Mouse (Mus musculus): ENCODE measurements around the gene Tlr5. TPM values are rescaled to one million over a fixed set of nuclear protein-coding genes. Genes with fewer than 3 reads are reported as not detected.

Gene Tlr5
- polyA plus RNA-seq, 1 experiment from 2014 or later, result 0.37 TPM

- Histone ChIP-seq H3K4me1 (peaks cover 5% of the 10 kb centered on the region; the same call in 1 of the 2 replicates), H3K27me3 (replicated peaks; ENCODE audit: low read depth, poor library complexity, severe bottlenecking) (no peaks in the 10 kb centered on the region), H3K36me3 (replicated peaks) (no peaks in the 10 kb centered on the region), H3K4me3 (no peak overlapping the region), H3K9me3 (no peaks in the 10 kb centered on the region), H3K27ac (replicated peaks) (no peak overlapping the region)
- DNase-seq (ENCODE audit: low spot score), result no peak
- 86% methylated on average over 19 of the region's 19 CpGs for WGBS
These were observed 26.4 kb upstream of the Tlr5 start for GRCm38 (mm10) chr1:182927878-182928851.

GRCm38 (mm10) chr1:182935469-182935868 lies 19.1 kb upstream of the Tlr5 start:
- DNase-seq (ENCODE audit: low spot score), result no peak
- Histone ChIP-seq H3K9me3 (no peaks in the 10 kb centered on the region), H3K27me3 (replicated peaks; ENCODE audit: low read depth, poor library complexity, severe bottlenecking) (no peaks in the 10 kb centered on the region), H3K4me1 (peaks cover 6% of the 10 kb centered on the region), H3K27ac (replicated peaks) (no peak overlapping the region), H3K36me3 (replicated peaks) (no peaks in the 10 kb centered on the region), H3K4me3 (no peak overlapping the region)
- 44% methylated on average over 6 of the region's 6 CpGs for WGBS

- Histone ChIP-seq H3K4me1 (peaks cover 14% of the 10 kb centered on the region), H3K9me3 (no peaks in the 10 kb centered on the region)
- WGBS, result 52% methylated on average over 10 of the region's 10 CpGs
These were observed 17.0 kb upstream of the Tlr5 start for GRCm38 (mm10) chr1:182937486-182938120.

GRCm38 (mm10) chr1:182941921-182942320 lies 12.7 kb upstream of the Tlr5 start:
- 83% methylated on average over 2 of the region's 2 CpGs for WGBS
- Histone ChIP-seq H3K4me1 (peaks cover 14% of the 10 kb centered on the region), H3K4me3 (no peak overlapping the region), H3K27ac (replicated peaks) (no peak overlapping the region), H3K27me3 (replicated peaks; ENCODE audit: low read depth, poor library complexity, severe bottlenecking) (no peaks in the 10 kb centered on the region), H3K36me3 (replicated peaks) (no peaks in the 10 kb centered on the region), H3K9me3 (no peaks in the 10 kb centered on the region)
- no peak for DNase-seq (ENCODE audit: low spot score)

More at GRCm38 (mm10) chr1:182937486-182938120, 17.0 kb upstream of the Tlr5 start:
- H3K4me3 ChIP-seq, result no peak overlapping the region
- H3K27ac ChIP-seq (replicated peaks), result no peak overlapping the region
- no peak for DNase-seq (ENCODE audit: low spot score)
- no peaks in the 10 kb centered on the region for H3K36me3 ChIP-seq (replicated peaks)
- no peaks in the 10 kb centered on the region for H3K27me3 ChIP-seq (replicated peaks; ENCODE audit: low read depth, poor library complexity, severe bottlenecking)

- H3K27me3 ChIP-seq (replicated peaks; ENCODE audit: low read depth, poor library complexity, severe bottlenecking), result no peaks in the 10 kb centered on the region
- 84% methylated on average over 3 of the region's 3 CpGs for WGBS
- no peak for DNase-seq (ENCODE audit: low spot score)
- H3K36me3 ChIP-seq (replicated peaks), result no peaks in the 10 kb centered on the region
- peaks cover 8% of the 10 kb centered on the region for H3K4me1 ChIP-seq
- H3K9me3 ChIP-seq, result no peaks in the 10 kb centered on the region
- no peak overlapping the region for H3K27ac ChIP-seq (replicated peaks)
- H3K4me3 ChIP-seq, result no peak overlapping the region
These were observed 10.7 kb upstream of the Tlr5 start for GRCm38 (mm10) chr1:182943911-182944310.

GRCm38 (mm10) chr1:182944638-182945037 lies 9.9 kb upstream of the Tlr5 start:
- no peak for DNase-seq (ENCODE audit: low spot score)
- Histone ChIP-seq H3K36me3 (replicated peaks) (no peaks in the 10 kb centered on the region), H3K9me3 (no peaks in the 10 kb centered on the region), H3K27me3 (replicated peaks; ENCODE audit: low read depth, poor library complexity, severe bottlenecking) (no peaks in the 10 kb centered on the region), H3K27ac (replicated peaks) (no peak overlapping the region), H3K4me1 (peaks cover 8% of the 10 kb centered on the region), H3K4me3 (no peak overlapping the region)
- 83% methylated on average over 5 of the region's 5 CpGs for WGBS

- Histone ChIP-seq H3K4me1 (peaks cover 8% of the 10 kb centered on the region), H3K4me3 (no peak overlapping the region), H3K9me3 (no peaks in the 10 kb centered on the region), H3K27ac (replicated peaks) (no peak overlapping the region), H3K36me3 (replicated peaks) (no peaks in the 10 kb centered on the region), H3K27me3 (replicated peaks; ENCODE audit: low read depth, poor library complexity, severe bottlenecking) (no peaks in the 10 kb centered on the region)
- DNase-seq (ENCODE audit: low spot score), result no peak
- 64% methylated on average over 6 of the region's 6 CpGs for WGBS
These were observed 9.0 kb upstream of the Tlr5 start for GRCm38 (mm10) chr1:182945561-182945960.

- Histone ChIP-seq H3K27ac (replicated peaks) (no peak overlapping the region), H3K4me1 (peaks cover 32% of the 10 kb centered on the region), H3K36me3 (replicated peaks) (no peaks in the 10 kb centered on the region), H3K27me3 (replicated peaks; ENCODE audit: low read depth, poor library complexity, severe bottlenecking) (peaks cover 20% of the 10 kb centered on the region), H3K9me3 (no peaks in the 10 kb centered on the region), H3K4me3 (no peak overlapping the region)
- DNase-seq (ENCODE audit: low spot score), result no peak
- WGBS, result 85% methylated on average over 9 of the region's 9 CpGs
These were observed 3.3 kb upstream of the Tlr5 start for GRCm38 (mm10) chr1:182951298-182951697.

GRCm38 (mm10) chr1:182953165-182953564 lies 1.4 kb upstream of the Tlr5 start:
- H3K27ac ChIP-seq (replicated peaks), result no peak overlapping the region
- DNase-seq (ENCODE audit: low spot score), result no peak
- WGBS, result 32% methylated on average over 3 of the region's 3 CpGs
- H3K4me3 ChIP-seq, result no peak overlapping the region
- H3K36me3 ChIP-seq (replicated peaks), result no peaks in the 10 kb centered on the region
- H3K9me3 ChIP-seq, result no peaks in the 10 kb centered on the region
- H3K4me1 ChIP-seq, result peaks cover 44% of the 10 kb centered on the region
- peaks cover 39% of the 10 kb centered on the region for H3K27me3 ChIP-seq (replicated peaks; ENCODE audit: low read depth, poor library complexity, severe bottlenecking)

- Histone ChIP-seq H3K36me3 (replicated peaks) (no peaks in the 10 kb centered on the region), H3K9me3 (no peaks in the 10 kb centered on the region), H3K4me3 (no peak overlapping the region), H3K27me3 (replicated peaks; ENCODE audit: low read depth, poor library complexity, severe bottlenecking) (peaks cover 44% of the 10 kb centered on the region), H3K27ac (replicated peaks) (no peak overlapping the region), H3K4me1 (peaks cover 49% of the 10 kb centered on the region)
- WGBS, result 77% methylated on average over 4 of the region's 4 CpGs
- DNase-seq (ENCODE audit: low spot score), result no peak
These were observed 921 bp upstream of the Tlr5 start for GRCm38 (mm10) chr1:182953667-182954066.

GRCm38 (mm10) chr1:182955047-182955620 lies 546 bp downstream of the Tlr5 start:
- Histone ChIP-seq H3K9me3 (no peaks in the 10 kb centered on the region), H3K36me3 (replicated peaks) (no peaks in the 10 kb centered on the region), H3K4me3 (peak overlapping the region; percentile 63), H3K27me3 (replicated peaks; ENCODE audit: low read depth, poor library complexity, severe bottlenecking) (peaks cover 51% of the 10 kb centered on the region), H3K27ac (replicated peaks) (peak overlapping the region; percentile 79), H3K4me1 (peaks cover 62% of the 10 kb centered on the region)
- 21% methylated on average over 15 of the region's 15 CpGs for WGBS
- DNase-seq (ENCODE audit: low spot score), result no peak

GRCm38 (mm10) chr1:182956186-182956960 lies 1.8 kb downstream of the Tlr5 start:
- H3K27me3 ChIP-seq (replicated peaks; ENCODE audit: low read depth, poor library complexity, severe bottlenecking), result peaks cover 61% of the 10 kb centered on the region
- DNase-seq (ENCODE audit: low spot score), result no peak
- H3K4me1 ChIP-seq, result peaks cover 62% of the 10 kb centered on the region

More at GRCm38 (mm10) chr1:182956186-182956960, 1.8 kb downstream of the Tlr5 start:
- no peak overlapping the region for H3K4me3 ChIP-seq
- WGBS, result 62% methylated on average over 12 of the region's 12 CpGs
- H3K9me3 ChIP-seq, result no peaks in the 10 kb centered on the region
- H3K36me3 ChIP-seq (replicated peaks), result no peaks in the 10 kb centered on the region
- no peak overlapping the region for H3K27ac ChIP-seq (replicated peaks)
